Mouse (Mus musculus) liver (tissue): ENCODE results near the gene E330017A01Rik.
A peak's percentile ranks its signal among the peaks of the same experiment; 100 is the strongest.

Source experiments
- DNase-seq: peaks from one replicate; pipeline ENCODE4 v3.0.0-alpha.2; 2020; ENCODE audit warnings: mixed read lengths

E330017A01Rik gene

DNA sequence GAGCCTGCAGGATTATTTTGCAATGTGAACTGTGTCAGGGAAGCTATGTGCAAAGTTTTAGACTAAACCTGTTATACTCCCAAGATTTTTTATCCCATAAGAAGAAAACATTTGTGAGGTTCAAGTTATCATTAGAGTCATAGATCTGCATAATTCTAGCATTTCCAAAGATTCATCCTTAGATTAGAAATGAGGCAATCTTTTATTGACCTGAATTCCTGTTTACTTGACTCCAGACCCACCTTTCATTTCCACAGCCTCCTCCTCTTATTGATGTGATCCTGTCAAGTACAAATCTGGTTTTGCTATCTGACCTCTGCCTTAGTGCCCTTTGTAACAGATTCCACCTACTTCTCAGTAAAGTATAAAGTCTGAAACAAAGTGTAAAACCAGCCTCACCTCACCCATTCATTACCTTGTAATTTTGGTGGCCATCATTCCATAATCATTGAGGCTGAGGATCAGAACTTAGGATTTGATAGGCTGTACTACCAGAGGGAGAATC, 23.8 kb upstream of the E330017A01Rik start:
- peak; percentile 3 for DNase-seq

DNA sequence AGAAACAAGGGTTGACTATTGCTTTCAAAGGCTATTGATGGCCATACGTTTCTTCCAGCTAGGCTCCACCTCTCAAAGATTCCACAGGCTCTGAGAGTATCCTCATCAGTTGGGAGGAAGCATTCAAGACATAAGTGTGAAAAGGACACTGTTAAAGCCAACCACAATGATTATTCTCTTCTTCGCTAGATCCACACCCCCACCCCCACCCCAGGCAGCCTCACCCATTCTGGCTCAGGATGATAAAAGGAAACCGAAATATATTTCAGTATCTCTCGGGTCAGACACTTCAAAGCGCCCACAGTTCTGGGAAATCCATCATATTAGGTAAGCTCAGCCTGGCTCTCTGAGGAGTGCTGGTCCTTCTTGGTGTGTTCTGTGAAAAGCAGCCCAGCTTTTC, 23.3 kb upstream of the E330017A01Rik start:
- peak; percentile 88 for DNase-seq

DNA sequence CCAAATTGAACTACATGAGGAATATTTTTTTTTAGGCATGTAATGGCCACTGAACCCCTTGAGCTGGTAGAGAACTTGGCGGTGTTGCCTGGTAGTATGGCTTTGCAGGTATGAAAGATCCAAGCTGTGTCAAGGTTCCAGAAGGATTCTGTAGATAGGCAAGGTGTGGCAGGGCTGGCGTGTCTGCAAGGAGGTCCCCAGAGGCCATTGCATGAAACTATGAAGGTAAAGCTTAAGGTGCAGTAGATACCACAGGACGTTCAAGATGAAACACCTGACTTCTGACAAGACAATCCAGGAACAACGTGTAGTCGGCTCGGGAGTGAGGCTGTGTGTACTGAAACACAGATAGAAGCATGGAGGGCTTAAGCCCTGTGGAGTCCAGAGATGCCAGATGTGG, 20.1 kb upstream of the E330017A01Rik start:
- DNase-seq = peak; percentile 78

DNA sequence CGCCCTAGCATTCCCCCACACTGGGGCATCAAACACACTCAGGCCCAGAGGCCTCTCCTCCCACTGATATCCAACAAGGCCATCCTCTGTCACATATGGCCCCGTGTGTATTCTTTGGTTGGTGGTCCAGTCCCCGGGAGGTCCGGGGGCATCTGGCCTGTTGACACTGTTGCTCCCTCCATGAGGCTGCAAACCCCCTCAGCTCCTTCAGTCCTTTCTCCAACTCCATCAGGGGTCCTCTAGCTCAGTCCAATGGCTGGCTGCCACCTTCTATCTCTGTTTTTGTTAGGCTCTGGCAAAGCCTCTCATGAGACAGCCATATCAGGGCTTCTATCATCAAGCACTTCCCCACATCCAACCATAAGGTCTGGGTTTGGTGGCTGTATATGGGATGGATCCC, 18.0 kb upstream of the E330017A01Rik start:
- DNase-seq = peak; percentile 4

DNA sequence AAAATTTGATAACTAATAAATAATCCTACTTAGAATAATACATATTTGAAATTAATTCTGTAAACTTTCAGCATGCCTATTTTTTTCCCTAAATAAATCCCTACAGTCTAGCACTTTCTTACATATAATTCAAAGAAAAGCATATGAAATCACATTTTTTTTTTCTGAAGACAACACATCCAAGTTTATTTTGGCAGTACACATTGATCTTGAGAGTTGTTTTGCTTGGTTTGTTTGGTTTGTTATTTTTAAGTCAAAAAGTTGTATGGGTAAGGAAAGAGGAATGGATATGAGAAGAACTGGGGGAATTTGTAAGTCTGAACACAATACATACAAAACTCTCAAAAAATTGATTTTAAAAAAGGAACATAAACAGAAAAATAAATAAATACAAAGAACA, 17.2 kb upstream of the E330017A01Rik start:
- no peak for DNase-seq

DNA sequence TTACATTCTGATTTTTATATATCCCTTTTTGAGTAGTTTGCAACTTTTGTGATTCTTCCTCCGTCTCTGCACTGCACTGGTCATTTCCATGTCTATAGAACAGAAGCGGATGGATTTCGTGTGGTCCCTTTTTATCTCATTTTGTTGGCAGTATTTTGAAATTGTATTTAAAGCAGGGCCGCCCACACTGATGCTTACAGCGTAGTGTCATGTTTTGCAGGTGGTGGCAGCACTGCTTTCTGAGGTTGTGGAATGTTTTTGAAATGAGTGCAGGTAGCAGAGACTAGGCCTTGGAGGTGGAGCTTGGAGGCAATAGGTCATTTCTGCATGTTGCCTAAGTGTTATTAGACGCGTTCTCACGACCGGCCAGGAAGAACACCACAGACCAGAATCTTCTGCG, 11.4 kb upstream of the E330017A01Rik start:
- peak; percentile 0 for DNase-seq

DNA sequence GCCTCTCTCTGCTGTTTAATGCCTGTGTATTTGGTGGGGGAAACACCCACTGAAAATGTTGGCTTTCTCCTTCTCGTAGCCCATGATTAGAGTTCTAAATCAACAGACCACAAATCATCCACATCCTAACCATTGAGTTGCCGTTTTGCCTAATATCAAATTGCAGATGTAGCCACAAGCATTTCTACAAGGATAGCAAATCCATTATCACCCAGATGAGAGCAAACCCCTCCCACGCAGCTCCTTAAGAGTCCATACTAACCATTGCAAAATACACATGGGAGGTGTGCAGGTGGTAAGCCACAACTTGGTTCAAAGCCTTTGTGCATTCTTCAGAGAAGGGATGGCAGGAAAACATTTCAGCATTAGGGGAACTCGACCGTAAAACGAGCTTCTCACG, 523 bp downstream of the E330017A01Rik start:
- no peak for DNase-seq

DNA sequence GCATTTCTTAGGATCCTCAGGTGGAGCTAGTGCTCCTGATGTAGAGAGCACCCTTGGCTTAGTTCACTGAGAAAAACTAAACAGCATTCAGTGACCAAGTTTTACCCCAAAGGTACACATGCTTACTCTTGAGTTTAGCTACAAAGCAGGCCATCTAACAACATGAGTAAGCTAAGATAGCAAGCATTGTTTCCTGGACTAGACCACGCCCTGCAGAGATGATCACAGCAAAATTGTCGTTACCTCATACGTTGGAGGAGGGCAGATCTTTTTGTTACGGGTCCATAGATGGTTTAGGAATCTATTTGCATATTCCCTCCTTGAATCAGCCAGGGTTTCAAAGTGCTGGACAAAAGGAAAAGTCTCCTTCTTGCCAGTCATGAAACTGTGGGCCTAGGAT, 1.1 kb downstream of the E330017A01Rik start:
- DNase-seq = peak; percentile 53

DNA sequence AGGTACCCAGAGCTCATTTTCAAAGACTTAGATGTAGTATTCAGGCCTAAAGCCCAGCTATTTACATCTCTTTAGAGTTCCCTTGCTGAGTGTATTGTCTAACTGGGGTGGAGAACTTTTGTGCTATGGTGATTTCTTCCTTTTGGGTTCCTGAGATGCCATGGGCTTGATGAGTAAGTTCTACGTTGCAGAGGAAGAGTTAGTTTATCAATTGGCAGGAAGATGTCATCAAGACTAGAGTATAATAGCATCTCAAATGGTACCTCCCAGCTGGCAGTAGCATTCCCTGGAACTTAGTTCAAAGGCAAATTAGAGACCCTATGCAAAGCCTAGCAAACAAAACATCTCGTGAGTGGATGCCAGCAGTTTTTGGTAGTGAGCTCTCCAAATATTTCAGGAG, 2.7 kb downstream of the E330017A01Rik start:
- DNase-seq = no peak

DNA sequence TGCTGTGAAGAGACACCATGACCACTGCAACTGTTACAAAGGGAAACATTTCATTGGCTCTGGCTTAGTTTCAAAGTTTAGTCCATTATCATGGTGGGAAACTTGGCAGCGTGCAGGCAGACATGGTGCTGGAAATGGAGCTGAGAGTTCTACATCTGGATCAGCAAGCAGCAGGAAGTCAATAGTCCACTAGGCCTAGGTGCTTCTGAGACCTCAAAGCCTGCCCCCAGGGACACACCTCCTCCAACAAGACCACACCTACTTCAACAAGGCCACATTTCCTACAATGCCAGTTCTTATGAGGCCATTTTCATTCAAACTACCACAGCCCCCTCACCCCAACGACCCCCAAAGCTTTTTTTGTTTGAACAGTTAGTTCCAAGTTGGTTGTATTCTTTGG, 8.8 kb downstream of the E330017A01Rik start:
- DNase-seq = peak; percentile 57

DNA sequence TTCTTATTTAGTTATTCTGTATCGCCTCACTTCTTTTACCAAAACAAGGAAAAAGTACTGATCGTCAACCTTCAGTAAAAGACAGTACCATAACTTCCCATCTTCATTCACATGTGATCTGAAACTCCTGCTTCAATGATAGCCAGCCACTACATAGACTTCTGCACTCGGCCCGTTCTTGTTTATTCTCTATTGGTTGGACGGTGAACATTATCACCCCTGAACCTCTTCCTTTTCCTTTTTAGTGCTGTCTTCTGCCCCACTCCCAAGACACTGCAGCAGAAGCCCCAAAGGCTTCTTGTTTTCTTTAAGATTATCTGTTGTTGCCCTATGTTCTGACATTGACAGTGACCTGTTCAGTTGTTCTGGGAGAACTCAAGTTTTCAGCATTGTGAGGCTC, 9.6 kb downstream of the E330017A01Rik start:
- no peak for DNase-seq

DNA sequence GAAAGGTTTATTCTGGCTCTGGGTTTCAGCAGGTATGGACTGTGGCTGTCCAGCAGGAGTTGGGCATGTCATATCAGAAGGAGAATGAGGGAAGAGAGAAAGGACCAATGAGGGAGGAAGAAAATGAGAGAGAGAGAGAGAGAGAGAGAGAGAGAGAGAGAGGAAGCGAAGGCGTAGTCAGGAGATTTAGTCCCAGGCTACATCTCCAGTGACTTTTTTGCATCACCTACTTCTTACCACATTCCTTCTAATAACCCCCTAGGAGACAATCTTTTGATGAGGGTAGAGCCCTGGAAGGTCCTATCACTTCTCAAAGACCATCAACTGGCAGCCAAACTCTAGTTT, 10.2 kb downstream of the E330017A01Rik start:
- no peak for DNase-seq

DNA sequence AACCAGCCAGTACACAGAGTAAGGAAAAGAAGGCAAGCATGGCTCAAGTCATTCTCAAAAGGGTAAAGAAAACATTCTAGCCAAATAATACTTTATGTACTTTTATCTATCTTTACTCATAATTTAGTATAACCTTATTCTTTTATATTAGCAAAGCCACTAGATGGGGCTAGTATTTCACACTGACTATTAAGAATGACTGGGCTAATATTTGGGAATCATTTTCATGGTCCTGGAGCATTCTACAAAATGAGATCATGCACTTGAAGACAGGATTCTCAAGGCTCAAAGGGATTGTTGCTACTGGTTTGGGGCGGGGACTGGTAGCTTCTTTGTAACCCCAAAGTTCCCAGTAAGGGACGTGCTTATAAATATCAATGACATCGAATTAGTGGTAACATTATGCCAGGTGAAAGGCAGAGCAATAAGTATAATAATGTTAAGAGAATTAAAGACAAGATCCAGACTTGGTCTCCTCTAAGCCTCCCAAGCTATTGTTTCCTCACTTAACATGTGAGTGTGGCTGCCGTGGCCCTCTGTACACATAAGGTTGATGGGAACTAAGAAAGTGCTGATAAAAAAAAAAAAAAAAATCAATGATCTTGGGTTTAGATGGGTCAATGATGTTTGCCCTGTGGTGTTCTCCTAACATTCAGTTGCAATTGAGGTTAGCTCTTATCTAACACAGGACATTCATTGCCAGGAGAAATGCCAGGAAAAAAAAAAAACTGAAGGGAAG, 10.8 kb downstream of the E330017A01Rik start:
- DNase-seq = no peak

DNA sequence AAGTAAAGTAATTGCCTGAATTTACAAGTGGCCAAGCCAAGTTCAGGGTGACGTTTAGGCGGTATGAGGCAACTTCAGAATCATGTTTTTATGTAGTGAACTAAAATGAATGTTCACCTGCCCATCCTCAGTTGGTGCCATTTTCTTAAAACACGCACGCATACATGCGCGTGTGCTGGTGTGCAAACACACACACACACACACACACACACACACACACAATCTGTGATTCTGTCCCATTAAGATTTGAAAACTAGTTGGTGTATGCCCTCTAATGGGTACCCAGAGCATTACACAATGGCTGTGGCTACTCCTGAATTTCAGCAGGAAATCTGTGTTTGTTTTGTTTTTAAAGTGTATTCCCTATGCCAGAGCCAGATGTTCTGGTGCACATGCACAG, 14.6 kb downstream of the E330017A01Rik start:
- no peak for DNase-seq

DNA sequence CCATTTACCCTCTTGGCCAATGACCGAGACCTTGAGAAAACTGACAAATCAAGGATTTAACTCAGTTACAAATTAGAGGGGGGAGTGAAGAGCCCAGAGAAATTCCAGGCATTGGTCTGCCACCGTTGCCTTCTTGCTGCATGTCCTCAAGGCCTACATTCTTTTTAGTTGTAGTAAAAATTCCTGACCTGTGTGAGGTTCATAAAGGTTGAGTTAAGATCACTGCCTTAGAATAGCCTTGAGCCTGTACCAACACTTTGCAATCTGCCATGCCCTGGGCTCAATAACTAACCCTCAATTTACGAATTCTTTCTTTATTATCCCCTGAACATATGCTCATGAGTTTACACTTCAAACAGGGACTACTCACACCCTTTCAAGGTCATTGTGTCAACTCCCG, 15.4 kb downstream of the E330017A01Rik start:
- no peak for DNase-seq

DNA sequence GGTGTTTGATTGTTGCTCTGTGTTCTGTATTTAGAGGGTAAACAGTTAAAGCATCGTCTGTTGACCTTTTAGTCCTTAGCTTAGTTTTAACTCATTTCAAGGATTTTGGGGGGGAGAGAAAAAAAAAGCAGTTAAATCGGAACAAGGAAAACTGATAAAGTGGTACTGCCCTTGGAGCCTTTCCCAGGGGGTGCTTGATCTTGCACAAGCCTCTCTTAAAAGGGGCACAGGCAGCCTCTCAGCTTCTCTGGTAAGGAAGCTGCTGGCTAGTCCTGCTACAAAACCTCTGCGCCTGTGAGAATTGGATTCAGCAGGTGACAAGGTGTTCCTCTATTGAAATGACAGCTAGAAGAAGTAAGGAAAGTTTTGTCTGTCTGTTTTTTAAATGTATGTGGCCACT, 16.2 kb downstream of the E330017A01Rik start:
- no peak for DNase-seq

DNA sequence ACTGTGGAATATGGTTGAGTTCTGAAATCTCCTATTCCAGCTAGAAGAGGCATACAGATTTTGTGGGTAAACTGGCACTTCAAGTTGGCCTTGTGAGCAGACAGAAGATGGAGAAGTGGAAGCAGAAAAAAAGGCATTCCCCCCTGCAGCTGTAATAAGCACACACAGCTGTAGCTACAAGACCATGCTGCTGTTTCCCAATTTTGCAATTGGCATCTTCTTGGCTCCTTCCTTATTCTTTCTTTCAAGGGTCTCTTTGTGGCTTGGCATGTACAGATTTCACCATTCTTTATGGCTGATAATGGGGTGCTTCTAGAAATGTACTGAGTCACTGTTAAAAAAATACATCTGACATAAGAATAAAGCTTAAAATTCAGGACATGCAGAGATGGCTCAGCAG, 21.2 kb downstream of the E330017A01Rik start:
- DNase-seq = no peak

DNA sequence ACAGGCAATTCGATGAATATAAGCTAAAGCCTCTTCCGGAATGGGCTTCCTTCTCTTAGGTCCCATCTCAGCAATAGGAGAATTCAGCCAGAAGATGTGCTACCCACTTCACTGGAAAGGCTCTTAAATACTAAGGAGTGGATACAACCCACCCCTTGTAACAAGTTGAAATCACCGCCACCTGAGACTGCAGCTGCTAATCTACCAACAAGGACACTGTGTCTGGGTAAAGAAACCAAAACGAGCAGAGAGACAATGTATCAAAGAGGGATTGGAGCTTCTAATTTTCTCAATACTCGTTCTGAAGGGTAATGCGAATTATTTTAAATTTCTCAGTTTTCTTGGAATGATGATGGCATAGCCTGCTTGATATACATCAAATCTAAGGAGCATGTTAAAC, 21.7 kb downstream of the E330017A01Rik start, which contains the start of gene Gm813:
Gene Gm813 (minus strand): TSS at position 101 of the 400 bp plus-strand sequence.
- no peak for DNase-seq

DNA sequence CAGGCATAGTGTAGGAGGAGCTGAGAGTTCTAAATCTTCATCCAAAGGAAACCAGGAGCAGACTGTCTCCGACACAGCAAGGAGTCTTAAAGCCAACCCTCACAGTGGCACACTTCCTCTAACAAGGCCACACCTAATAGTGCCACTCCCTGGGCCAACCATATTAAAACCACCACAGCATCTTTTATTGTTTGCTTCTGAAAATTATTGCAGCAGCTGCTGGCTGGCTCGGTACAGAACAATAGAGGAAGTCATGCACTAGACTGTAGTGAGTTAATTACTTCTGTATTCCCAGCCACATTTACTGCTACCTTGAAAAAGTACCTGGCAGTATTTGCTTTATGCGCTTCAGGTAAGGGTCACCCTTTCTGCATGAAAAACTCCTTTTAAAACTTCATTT, 25.6 kb downstream of the E330017A01Rik start:
- no peak for DNase-seq

DNA sequence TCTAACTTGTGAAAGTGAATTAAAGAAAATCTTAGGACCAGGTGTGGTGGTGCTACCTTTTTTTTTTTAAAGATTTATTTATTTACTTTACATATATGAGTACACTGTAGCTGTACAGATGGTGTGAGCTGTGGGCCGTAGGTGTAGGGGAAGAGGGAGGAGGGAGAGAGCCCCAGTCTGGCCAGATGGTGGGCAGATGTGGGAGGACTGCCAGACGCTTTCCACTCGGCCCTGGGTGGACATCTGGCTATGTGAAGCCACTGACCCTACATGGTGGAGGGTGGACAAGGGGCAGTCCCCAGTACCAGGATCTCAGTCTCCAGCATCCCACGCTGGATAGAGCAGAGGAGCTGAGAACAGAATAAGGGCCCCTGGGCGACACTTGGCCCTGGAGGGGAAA, 31.4 kb downstream of the E330017A01Rik start:
- DNase-seq = no peak

DNA sequence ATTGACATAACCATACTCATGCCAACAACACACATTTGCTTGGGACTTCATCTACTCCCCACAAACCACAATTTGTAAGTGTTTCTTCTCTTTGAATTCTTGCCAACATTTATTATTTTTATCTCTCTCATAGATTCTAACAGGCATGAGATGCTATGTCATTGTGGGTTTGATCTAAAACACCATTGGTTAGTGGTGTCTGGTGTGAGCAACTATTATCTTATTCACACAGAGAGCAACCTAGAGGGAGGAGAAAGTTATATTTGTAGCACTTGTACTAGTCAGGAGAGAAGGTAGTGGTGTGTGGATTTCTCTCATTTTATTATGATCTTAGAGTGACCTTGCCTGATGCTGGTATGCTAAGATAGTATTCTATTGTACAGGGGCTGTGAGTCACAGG, 33.9 kb downstream of the E330017A01Rik start:
- no peak for DNase-seq

DNA sequence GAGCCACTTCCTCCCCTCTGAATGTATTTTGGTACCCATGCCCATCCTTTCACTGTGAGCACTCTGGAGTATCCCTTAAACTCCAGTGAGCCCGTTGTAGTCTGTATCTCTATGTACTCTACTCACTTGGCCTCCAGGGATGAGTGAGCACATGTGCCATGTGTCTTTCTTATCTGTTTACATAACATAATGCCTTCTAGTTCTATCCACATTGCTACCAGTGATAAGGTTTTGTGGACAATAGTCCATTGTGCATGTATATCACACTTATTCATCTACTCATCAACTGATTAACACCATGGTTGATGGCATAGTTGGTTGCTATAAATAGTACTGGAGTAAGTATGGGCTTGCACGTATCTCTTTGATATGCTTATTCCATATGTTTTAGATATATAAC, 34.7 kb downstream of the E330017A01Rik start:
- peak; percentile 12 for DNase-seq

DNA sequence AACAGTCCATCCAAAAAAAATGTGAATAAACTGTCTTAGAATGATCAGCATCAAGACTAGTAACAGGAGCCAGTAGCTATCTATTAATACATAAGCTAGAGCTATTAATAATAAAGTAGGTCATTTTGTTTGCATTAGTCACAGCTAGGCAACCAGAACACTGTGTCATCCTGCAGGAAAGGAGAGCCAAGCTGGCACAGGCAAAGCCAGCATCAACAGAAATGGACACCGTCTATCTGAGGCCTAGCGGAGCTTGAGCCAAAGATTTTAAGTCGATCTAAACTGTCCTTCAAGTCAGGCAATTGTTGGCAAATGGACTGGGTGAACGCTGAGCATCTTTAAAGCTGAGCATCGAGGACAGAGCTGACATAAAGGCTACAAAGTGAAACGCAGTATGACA, 37.7 kb downstream of the E330017A01Rik start:
- DNase-seq = no peak

DNA sequence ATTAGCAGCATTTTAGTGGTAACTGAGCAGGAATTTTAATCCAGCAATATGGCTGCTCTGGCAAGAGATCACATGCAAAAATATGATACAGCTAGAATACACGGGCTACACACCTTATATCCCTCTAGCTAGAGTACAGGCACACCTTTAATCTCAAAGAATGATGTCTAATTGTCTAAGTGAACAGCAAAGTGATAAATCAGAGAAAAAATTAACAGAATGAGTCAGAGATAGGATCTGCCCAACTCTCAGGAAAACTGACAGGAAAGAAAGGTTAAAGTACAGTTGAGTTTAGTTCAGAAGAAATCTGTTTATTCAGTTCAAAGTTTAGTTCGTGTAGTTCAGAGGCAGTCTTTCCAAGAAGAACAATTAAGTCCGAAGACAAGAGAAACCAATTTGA, 47.2 kb downstream of the E330017A01Rik start:
- DNase-seq = no peak

DNA sequence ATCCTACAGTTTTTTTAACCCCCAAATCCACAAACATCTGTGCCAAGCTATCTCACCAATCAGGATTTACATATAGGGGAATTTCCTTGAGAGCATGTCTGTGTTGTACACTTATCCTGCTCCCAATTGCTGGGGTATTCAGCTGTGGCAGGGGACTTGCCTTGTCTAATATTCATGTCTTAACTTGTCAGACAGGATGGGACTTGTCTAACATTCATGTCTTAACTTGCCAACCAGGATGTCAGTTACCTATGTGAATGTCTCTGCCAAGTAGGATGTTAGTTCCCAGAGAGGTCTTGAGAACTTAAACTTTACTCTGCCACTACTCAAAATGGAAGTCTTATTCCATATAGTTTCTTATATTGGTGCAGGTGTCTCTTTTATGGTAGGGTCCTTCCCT, 49.1 kb downstream of the E330017A01Rik start:
- no peak for DNase-seq
